Mouse (Mus musculus) heart, adult 11 months (tissue): ENCODE measurements around the gene Coro6.

Experiments used
- DNase-seq: peaks from one replicate; pipeline ENCODE4 v3.0.0; 2022

Gene Coro6

DNA sequence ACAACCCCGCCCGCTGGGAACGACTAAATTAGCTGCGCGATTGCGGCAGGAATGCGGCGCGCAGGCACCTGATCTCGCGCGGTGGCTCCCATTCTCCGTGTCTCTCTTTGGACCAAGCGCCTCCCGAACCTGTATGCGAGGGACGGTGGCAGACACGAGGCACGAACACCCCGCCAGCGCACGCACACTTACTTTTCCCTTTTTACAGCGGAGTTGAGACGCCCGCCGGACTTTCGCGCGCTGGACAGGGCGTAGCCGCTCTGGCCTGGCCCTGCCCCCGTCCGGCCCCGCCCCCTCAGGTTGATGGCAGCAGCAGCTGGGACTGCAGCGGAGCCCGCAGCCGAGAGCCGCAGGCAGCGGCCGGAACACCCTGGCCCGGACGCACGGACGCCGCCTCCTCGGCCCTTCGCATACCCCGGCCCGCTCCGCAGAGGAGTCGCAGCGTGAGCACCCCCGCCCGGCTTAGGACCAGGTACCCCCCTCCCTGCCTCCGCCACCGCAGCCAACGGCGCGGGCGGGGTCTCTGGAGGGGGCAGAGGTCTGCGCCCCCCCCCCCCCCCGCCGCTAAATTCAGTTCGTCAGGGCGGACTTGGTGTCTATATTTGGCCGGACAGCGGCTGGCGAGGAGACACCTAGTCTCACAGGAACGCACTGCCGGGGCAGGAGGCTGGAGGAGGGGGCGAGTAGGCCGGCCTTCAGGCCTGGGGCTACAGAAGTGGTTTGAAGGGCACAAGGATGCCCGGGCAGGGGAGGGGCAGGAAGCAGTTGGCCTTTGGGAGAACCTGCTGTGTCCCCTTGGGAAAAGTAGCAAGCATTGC is at the start of gene Coro6:
Coro6 (plus strand) TSS at position 129 of the 818 bp plus-strand sequence.
- peak; percentile 99 for DNase-seq

DNA sequence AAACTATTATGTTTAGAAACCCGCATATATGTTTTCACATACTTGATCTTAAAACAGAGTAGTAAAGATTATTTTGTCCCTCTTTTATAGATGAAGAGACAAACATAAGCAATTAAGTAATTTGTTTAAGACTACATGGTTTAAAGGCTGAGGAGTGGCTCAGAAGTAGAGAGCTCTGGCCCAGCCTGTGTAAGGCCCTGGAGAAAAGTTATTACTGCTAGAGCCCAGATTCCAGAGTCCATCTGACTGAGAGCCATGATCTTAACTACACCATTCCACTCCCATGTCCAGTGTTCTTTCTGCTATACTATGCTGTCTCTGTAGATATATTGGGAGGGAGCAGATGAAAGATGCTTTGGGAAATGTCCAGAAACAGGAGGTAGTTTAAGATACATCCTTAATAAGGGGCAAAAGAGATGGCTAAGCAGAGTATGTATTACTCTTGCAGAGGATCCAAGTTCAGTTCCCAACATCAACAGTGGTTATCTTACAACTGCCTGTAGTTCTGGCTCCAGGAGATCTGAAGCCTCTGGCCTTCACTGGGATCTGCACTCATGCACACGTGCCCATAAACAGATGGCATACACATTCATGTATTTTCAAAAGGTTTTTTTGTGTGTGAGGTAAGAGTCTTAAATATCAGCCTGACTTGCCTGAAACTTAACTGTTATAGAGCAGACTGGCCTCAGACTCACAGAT is 47.9 kb upstream of the Coro6 start:
- peak; percentile 57 for DNase-seq

DNA sequence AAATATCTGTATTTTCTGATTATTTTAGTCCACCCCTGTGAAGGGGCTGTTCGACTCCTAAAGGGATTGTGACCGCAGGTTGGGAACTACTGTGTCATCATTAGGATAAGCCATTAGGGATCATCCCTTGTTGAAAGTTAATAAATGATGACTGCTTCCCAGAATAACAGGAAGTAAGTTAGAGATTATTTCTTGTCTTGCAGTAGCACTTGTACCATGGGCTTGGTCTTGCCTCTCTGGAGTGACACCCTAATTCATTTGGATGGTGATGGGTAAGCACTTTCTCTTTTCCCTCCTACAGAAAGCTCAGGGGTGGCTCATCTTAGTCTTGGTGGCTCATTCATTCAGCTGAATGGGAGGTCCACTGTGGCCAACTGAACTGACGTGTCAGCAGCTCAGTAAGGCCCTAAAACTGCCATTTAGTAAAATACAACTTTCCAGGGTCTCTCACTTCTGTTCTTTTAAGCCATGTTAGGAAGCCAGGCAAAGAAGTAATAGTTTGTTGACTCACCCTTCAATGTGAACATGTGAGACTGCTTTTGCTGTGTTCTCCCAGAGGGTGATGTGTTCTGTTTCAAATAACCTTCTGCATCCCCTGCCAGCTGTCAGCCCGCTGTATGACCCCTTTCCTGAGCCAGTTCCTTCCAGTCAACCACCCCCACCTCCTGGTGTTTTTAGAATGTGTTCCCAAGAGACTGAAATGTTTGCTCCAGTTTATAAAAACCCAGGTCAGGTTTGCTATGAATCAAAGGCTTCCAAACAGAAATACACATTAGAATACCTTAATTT is 45.8 kb upstream of the Coro6 start:
- DNase-seq: peak; percentile 98

DNA sequence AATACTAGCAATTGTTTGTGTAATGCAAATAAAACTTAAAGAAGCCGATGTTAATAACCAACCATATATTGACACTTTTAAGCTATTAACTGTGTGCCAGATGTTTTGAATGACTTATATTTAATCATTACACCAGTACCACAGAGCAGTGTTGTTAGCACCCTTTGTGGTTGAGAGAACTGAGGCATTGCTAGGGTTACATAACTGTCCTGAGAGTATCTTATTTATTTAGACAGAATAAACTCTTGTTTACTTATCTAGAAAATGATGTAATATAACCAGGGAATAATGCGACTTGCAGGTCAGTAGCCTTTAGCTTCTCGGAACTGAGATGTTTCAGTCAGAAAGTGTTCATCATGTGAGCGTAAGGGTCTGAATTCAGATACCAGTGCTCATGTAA is 44.2 kb upstream of the Coro6 start:
- DNase-seq: no peak

GRCm38 (mm10) chr11:77423175-77423859 is 38.9 kb upstream of the Coro6 start:
- peak; percentile 96 for DNase-seq

DNA sequence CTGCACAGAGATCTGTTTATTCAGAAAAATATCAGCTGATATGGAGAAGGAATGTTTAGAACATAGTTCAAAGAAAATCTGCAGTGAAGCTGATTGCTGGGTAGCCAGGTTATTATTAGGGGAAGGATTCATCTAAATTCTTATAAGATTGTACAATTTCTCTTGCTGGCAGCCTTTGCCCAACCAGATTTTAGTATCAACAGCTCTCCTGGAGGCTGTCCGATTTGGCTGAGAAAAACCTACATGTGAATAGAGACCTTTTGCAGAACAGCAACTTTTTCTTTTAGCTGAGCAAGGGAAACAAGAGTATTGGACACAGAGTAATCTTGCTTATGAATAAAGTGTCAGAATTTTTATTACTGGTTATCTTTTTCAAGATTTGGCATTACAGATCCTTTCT is 33.8 kb upstream of the Coro6 start:
- DNase-seq: peak; percentile 87

GRCm38 (mm10) chr11:77437026-77437425 is 25.2 kb upstream of the Coro6 start:
- DNase-seq: peak; percentile 56

DNA sequence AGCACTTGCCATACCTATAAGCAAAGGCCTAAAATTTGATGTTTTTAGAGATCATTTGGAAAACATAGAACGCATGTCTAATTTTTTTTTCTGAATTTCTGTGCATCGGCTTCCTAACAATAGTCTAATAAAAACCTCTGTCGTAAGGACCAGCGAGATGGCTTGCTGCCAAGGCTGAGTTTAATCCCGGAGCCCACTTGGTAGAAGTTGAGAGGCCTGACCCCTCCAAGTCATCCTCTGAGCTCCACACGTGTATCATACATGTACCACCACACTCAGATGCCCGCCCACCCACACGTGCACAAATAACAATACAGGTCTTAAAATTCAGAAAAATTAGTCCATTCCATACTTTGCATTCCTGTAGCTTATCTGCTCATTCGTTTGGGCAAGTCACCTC is 22.1 kb upstream of the Coro6 start:
- DNase-seq: peak; percentile 90

GRCm38 (mm10) chr11:77441020-77441419 is 21.2 kb upstream of the Coro6 start:
- peak; percentile 86 for DNase-seq

GRCm38 (mm10) chr11:77442186-77443170 is 19.7 kb upstream of the Coro6 start:
- DNase-seq: peak; percentile 99

DNA sequence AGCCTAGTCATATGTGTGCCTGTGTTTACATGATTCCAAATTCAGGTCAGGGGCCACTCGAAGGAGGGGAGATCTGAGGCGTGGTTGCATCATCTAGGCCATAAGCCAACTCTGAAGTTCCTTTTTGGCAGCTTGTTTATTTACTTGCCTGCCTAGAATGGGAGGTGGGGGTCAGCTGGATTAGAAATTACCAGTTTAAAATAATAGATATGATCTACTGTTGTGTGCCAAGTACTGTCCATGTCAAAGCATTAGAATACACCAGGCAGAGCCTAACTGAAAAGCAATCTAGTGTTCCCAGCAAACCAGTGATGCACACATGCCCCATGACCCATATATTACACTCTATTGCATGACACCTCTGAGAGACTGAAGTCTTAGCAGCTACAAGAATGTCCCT is 17.3 kb upstream of the Coro6 start:
- DNase-seq: peak; percentile 98

DNA sequence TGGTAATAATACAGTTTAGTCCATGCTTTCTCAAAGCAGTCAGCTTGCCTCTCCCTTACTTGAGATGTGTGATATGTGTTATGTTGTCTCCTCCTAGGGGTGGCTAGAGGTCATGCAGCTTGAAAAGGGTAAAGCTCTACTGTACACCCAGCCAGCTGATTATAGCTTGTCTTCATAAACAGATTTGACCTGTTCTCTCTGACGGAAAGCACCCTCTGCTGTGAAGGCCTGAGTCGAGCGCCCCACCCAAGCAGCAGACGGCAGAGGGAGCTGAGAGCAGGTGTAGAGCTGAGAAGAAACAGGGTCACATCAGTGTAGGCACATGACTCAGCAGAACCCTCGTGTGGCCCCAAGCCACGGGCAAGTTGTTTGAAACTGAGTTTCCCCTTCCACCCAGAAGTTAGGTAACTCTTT is 15.6 kb upstream of the Coro6 start:
- DNase-seq: peak; percentile 98

- DNase-seq: peak; percentile 97
Observed at GRCm38 (mm10) chr11:77449224-77449623, 13.0 kb upstream of the Coro6 start.

GRCm38 (mm10) chr11:77451670-77452069 is 10.5 kb upstream of the Coro6 start:
- peak; percentile 92 for DNase-seq

DNA sequence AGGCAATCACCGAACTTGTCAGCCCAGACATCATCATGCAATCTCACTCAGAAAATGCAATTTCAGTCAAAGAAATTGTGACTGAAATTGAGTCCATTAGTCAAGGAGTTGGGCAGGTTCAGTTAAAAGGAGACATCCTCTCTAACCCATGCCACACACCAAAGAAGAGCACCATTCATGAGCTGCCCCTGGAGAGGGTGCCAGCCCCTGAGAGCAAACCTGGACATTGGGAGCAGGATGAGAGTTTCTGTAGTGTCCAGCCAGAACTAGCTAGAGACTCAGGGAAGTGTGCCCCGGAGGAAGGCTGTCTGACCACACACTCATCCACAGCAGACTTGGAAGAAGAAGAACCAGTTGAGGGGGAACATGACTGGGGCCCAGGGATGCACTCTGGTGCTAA is 8.8 kb upstream of the Coro6 start:
- DNase-seq: peak; percentile 84

DNA sequence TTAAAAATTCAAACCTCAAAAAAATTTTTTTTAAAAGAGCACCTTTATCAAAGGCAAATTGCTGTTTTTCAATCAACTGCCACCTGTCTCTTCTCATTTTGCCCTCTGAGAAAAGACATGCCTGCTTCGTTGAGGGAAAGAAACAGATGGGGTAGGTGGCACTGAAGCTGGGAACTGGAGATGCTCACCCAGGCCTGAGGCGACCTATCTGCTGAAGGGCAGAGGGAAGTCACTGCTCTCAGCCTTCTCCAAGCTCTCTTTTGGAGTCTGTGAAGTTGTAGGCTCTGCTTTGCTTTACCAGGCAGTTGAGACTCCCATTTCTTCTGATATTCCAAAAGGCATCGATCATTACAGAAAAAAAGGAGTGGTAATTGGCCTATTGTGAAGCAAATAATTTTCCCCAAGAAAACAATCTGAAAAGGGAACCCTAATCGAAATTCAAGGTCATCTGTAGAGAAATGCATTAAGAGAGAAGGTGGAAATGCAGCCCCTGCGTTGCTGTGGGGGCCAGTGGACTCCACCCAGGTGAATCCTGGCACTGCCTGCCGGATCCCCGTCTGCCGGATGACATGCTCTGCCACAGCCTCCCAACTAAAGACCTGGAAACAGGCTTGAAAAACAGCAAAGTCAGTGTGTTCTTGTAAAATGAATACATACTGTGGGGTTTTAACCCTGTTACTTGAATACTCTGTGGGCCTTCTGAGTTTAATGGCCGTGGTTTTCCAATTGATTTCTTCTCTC is 6.3 kb upstream of the Coro6 start:
- DNase-seq: peak; percentile 86

DNA sequence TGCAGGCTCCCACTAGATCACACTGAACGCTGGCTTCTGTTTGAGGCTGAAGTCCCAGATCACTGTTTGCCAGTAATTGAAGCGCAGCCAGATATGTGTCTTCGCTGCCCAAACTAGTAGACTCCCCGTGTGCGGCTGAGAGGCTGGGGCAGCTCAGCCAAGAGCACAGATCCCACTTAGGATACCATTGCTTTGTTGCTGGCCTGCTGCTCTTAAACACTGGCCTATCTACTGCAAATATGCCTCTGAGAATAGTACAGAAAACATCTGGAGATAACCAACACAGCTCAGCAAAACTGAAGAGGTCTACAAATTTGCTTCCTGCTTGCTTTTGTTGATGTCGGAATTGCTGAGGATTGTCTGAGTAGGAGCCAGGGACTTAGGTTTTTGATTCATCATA is 5.3 kb upstream of the Coro6 start:
- peak; percentile 98 for DNase-seq

DNA sequence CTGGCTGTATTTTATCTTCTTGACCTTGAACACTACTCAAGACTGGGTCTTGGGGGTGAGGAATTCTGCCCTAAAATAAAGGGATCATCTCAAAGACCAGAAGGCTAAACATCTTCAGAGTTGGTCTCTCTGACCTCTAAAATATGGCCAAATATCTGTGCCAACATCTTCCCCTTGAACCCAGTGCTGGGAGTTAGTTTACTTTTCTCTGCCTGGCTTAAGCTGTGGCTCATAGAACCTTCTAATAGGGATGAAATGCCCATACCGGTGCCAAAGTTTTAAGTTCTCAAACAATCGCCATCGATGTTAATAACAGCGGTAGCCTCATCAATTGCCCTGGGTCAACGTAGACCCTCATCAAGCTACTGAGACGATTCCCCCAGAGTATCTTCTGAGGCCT is 355 bp upstream of the Coro6 start:
- no peak for DNase-seq

- peak; percentile 95 for DNase-seq
Observed at GRCm38 (mm10) chr11:77463101-77463445, 862 bp downstream of the Coro6 start.

- peak; percentile 95 for DNase-seq
Observed at GRCm38 (mm10) chr11:77463786-77464185, 1.6 kb downstream of the Coro6 start.

DNA sequence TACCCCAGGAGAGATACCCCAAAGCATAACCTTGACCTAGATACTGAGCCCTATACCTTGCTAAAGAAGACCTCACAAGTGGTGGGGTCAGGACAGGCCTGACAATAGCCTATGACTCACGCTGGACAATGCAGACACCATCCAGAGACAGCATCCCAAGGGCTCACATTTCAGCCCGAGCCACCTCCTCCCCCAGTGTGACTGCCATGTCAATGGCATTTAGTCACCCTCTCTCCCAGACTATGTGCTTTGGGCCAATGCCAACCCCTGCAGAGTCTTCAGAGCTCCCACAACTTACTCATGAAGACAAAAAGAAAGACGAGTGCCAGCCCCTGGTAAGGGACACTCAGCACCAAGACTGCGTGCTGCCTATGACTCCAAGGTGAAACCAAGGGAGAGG is 2.5 kb downstream of the Coro6 start:
- peak; percentile 95 for DNase-seq
